Mouse (Mus musculus): ENCODE results near the gene G6pc3. TPM values are rescaled to one million over a fixed set of nuclear protein-coding genes. Genes with fewer than 3 reads are reported as not detected.
A peak's percentile ranks its signal among the peaks of the same experiment; 100 is the strongest.

Gene G6pc3
- polyA plus RNA-seq, 1 experiment from 2014 or later: 31.6 TPM

GRCm38 (mm10) chr11:102227270-102228190, 38.1 kb downstream of the G6pc3 start:
- Histone ChIP-seq H3K27ac (replicated peaks; ENCODE audit: low read depth, low read length) (peak overlapping the region; percentile 97), H3K9ac (replicated peaks; ENCODE audit: low read length) (peak overlapping the region; percentile 92), H3K4me1 (ENCODE audit: control insufficient read depth, insufficient read depth, low read length) (peaks cover 46% of the 10 kb centered on the region), H3K27me3 (ENCODE audit: control insufficient read depth, insufficient read depth, low read length) (no peaks in the 10 kb centered on the region), H3K36me3 (ENCODE audit: control insufficient read depth, insufficient read depth, low read length) (peaks cover 19% of the 10 kb centered on the region), H3K4me3 (replicated peaks; ENCODE audit: low read depth, low read length) (peak overlapping the region; percentile 87), H3K9me3 (ENCODE audit: control insufficient read depth, low read length) (no peaks in the 10 kb centered on the region), H3K4me2 (ENCODE audit: low read length) (peak overlapping the region; percentile 69)
- ATAC-seq (ENCODE audit: low FRiP score, low TSS enrichment): peak; percentile 46
- 3% methylated on average over 12 of the region's 12 CpGs for WGBS
- peak; percentile 79 for DNase-seq

- peaks cover 46% of the 10 kb centered on the region for H3K4me1 ChIP-seq (ENCODE audit: control insufficient read depth, insufficient read depth, low read length)
- DNase-seq: no peak
- H3K36me3 ChIP-seq (ENCODE audit: control insufficient read depth, insufficient read depth, low read length): peaks cover 12% of the 10 kb centered on the region; the same call in 1 of the 2 replicates
- 4% methylated on average over 9 of the region's 9 CpGs for WGBS
- H3K9ac ChIP-seq (replicated peaks; ENCODE audit: low read length): peak overlapping the region; percentile 92
- peak overlapping the region; percentile 97 for H3K27ac ChIP-seq (replicated peaks; ENCODE audit: low read depth, low read length)
- H3K4me2 ChIP-seq (ENCODE audit: low read length): peak overlapping the region; percentile 69
- no peaks in the 10 kb centered on the region for H3K27me3 ChIP-seq (ENCODE audit: control insufficient read depth, insufficient read depth, low read length)
- peak overlapping the region; percentile 87 for H3K4me3 ChIP-seq (replicated peaks; ENCODE audit: low read depth, low read length)
- no peak; the same call in none of the 2 replicates for ATAC-seq (ENCODE audit: low FRiP score, low TSS enrichment)
- H3K9me3 ChIP-seq (ENCODE audit: control insufficient read depth, low read length): no peaks in the 10 kb centered on the region
Measured at GRCm38 (mm10) chr11:102228191-102228545, 38.7 kb downstream of the G6pc3 start.

GRCm38 (mm10) chr11:102228646-102229268, 39.3 kb downstream of the G6pc3 start:
- Histone ChIP-seq H3K4me1 (ENCODE audit: control insufficient read depth, insufficient read depth, low read length) (peaks cover 46% of the 10 kb centered on the region), H3K4me2 (ENCODE audit: low read length) (peak overlapping the region; percentile 69), H3K9ac (replicated peaks; ENCODE audit: low read length) (peak overlapping the region; percentile 92), H3K36me3 (ENCODE audit: control insufficient read depth, insufficient read depth, low read length) (0 out of 2 replicates have a peak, but pooled peaks cover 7% of the 10 kb centered on the region), H3K27me3 (ENCODE audit: control insufficient read depth, insufficient read depth, low read length) (no peaks in the 10 kb centered on the region), H3K9me3 (ENCODE audit: control insufficient read depth, low read length) (no peaks in the 10 kb centered on the region), H3K4me3 (replicated peaks; ENCODE audit: low read depth, low read length) (peak overlapping the region; percentile 87), H3K27ac (replicated peaks; ENCODE audit: low read depth, low read length) (peak overlapping the region; percentile 97)
- 4% methylated on average over 7 of the region's 7 CpGs for WGBS
- ATAC-seq (ENCODE audit: low FRiP score, low TSS enrichment): no peak
- DNase-seq: no peak

GRCm38 (mm10) chr11:102229331-102229953, 40.0 kb downstream of the G6pc3 start:
- peak; percentile 44 for ATAC-seq (ENCODE audit: low FRiP score, low TSS enrichment)

GRCm38 (mm10) chr11:102230006-102230741, 40.8 kb downstream of the G6pc3 start, which contains the start of gene Hdac5:
TSS of gene Hdac5 (minus strand) at chr11:102230166.
- no peaks in the 10 kb centered on the region for H3K27me3 ChIP-seq (ENCODE audit: control insufficient read depth, insufficient read depth, low read length)
- peaks cover 33% of the 10 kb centered on the region for H3K4me1 ChIP-seq (ENCODE audit: control insufficient read depth, insufficient read depth, low read length)
- no peaks in the 10 kb centered on the region for H3K9me3 ChIP-seq (ENCODE audit: control insufficient read depth, low read length)
- peak within 1 kb of the TSS; percentile 92 for H3K9ac ChIP-seq (replicated peaks; ENCODE audit: low read length)
- WGBS: under 1% methylated on average over 49 of the region's 49 CpGs
- DNase-seq (peak; percentile 100), ATAC-seq (ENCODE audit: low FRiP score, low TSS enrichment) (peak; percentile 90)
- H3K4me2 ChIP-seq (ENCODE audit: low read length): peak within 1 kb of the TSS; percentile 69
- no peaks in the 10 kb centered on the region for H3K36me3 ChIP-seq (ENCODE audit: control insufficient read depth, insufficient read depth, low read length)
- peak within 1 kb of the TSS; percentile 87 for H3K4me3 ChIP-seq (replicated peaks; ENCODE audit: low read depth, low read length)
- H3K27ac ChIP-seq (replicated peaks; ENCODE audit: low read depth, low read length): peak within 1 kb of the TSS; percentile 97

More at GRCm38 (mm10) chr11:102229331-102229953, 40.0 kb downstream of the G6pc3 start:
- 1% methylated on average over 42 of the region's 47 CpGs for WGBS
- peak overlapping the region; percentile 97 for H3K27ac ChIP-seq (replicated peaks; ENCODE audit: low read depth, low read length)
- peak overlapping the region; percentile 92 for H3K9ac ChIP-seq (replicated peaks; ENCODE audit: low read length)
- H3K4me1 ChIP-seq (ENCODE audit: control insufficient read depth, insufficient read depth, low read length): peaks cover 40% of the 10 kb centered on the region
- H3K36me3 ChIP-seq (ENCODE audit: control insufficient read depth, insufficient read depth, low read length): 0 out of 2 replicates have a peak, but pooled peaks cover under 1% of the 10 kb centered on the region
- H3K27me3 ChIP-seq (ENCODE audit: control insufficient read depth, insufficient read depth, low read length): no peaks in the 10 kb centered on the region
- peak; percentile 68 for DNase-seq
- H3K4me3 ChIP-seq (replicated peaks; ENCODE audit: low read depth, low read length): peak overlapping the region; percentile 87
- peak overlapping the region; percentile 69 for H3K4me2 ChIP-seq (ENCODE audit: low read length)
- no peaks in the 10 kb centered on the region for H3K9me3 ChIP-seq (ENCODE audit: control insufficient read depth, low read length)

GRCm38 (mm10) chr11:102236022-102236421, 46.6 kb downstream of the G6pc3 start:
- H3K27ac ChIP-seq (replicated peaks; ENCODE audit: low read depth, low read length): no peak overlapping the region
- no peak overlapping the region for H3K4me2 ChIP-seq (ENCODE audit: low read length)
- H3K4me1 ChIP-seq (ENCODE audit: control insufficient read depth, insufficient read depth, low read length): no peaks in the 10 kb centered on the region
- H3K4me3 ChIP-seq (replicated peaks; ENCODE audit: low read depth, low read length): no peak overlapping the region
- no peak for ATAC-seq (ENCODE audit: low FRiP score, low TSS enrichment)
- H3K36me3 ChIP-seq (ENCODE audit: control insufficient read depth, insufficient read depth, low read length): no peaks in the 10 kb centered on the region
- no peak for DNase-seq
- no peaks in the 10 kb centered on the region for H3K27me3 ChIP-seq (ENCODE audit: control insufficient read depth, insufficient read depth, low read length)
- WGBS: 70% methylated on average over 2 of the region's 2 CpGs
- no peak overlapping the region for H3K9ac ChIP-seq (replicated peaks; ENCODE audit: low read length)
- H3K9me3 ChIP-seq (ENCODE audit: control insufficient read depth, low read length): no peaks in the 10 kb centered on the region

- H3K4me2 ChIP-seq (ENCODE audit: low read length): no peak overlapping the region
- 92% methylated on average over 6 of the region's 6 CpGs for WGBS
Measured at GRCm38 (mm10) chr11:102240636-102241035, 51.2 kb downstream of the G6pc3 start.

GRCm38 (mm10) chr11:102241246-102241645, 51.8 kb downstream of the G6pc3 start:
- Histone ChIP-seq H3K4me2 (ENCODE audit: low read length) (no peak overlapping the region), H3K27me3 (ENCODE audit: control insufficient read depth, insufficient read depth, low read length) (no peaks in the 10 kb centered on the region), H3K36me3 (ENCODE audit: control insufficient read depth, insufficient read depth, low read length) (no peaks in the 10 kb centered on the region), H3K4me3 (replicated peaks; ENCODE audit: low read depth, low read length) (no peak overlapping the region), H3K9ac (replicated peaks; ENCODE audit: low read length) (no peak overlapping the region), H3K4me1 (ENCODE audit: control insufficient read depth, insufficient read depth, low read length) (peaks cover 8% of the 10 kb centered on the region; the same call in 1 of the 2 replicates), H3K27ac (replicated peaks; ENCODE audit: low read depth, low read length) (no peak overlapping the region), H3K9me3 (ENCODE audit: control insufficient read depth, low read length) (no peaks in the 10 kb centered on the region)
- WGBS: 91% methylated on average over 5 of the region's 5 CpGs
- ATAC-seq (ENCODE audit: low FRiP score, low TSS enrichment) (no peak), DNase-seq (no peak)

More at GRCm38 (mm10) chr11:102240636-102241035, 51.2 kb downstream of the G6pc3 start:
- Histone ChIP-seq H3K36me3 (ENCODE audit: control insufficient read depth, insufficient read depth, low read length) (no peaks in the 10 kb centered on the region), H3K9me3 (ENCODE audit: control insufficient read depth, low read length) (no peaks in the 10 kb centered on the region), H3K9ac (replicated peaks; ENCODE audit: low read length) (no peak overlapping the region), H3K4me1 (ENCODE audit: control insufficient read depth, insufficient read depth, low read length) (peaks cover 6% of the 10 kb centered on the region; the same call in 1 of the 2 replicates), H3K27ac (replicated peaks; ENCODE audit: low read depth, low read length) (no peak overlapping the region), H3K27me3 (ENCODE audit: control insufficient read depth, insufficient read depth, low read length) (no peaks in the 10 kb centered on the region), H3K4me3 (replicated peaks; ENCODE audit: low read depth, low read length) (no peak overlapping the region)
- ATAC-seq (ENCODE audit: low FRiP score, low TSS enrichment): no peak
- DNase-seq: no peak
